ENCODE assay signal across 23 mouse cellular contexts in the genomic region with DNA sequence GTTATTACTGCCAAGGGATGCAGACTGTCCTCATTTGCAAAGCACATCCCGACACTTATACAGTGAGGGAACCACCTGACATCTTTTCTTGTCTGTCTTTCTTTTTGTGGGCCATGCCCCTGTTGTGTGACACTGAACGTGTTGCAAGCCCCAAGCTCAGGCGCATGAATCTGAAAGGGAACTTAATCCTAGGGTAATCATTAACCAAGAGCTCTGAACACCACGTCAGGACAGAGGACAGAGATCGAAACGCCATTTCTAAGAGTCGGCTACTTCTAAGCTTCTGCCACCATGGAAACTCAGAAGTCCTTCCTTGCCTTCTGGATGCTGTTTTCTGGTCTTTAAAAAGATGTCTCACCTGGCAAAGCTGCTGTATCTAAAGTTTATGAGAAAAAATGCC.
A peak's percentile ranks its signal among the peaks of the same experiment; 100 is the strongest.
DNase-seq lines count a peak whose midpoint lies in the region; ATAC-seq and TF ChIP-seq lines count a peak whose summit lies in the region.
"Had no signal": no experiment of that assay in that cellular context is flagged by ENCODE, and none has a peak within 500 bp of the region (broad histone marks: within the 10 kb centered on the region; RNA-seq: fewer than 3 reads in every experiment).

No protein-coding gene starts in this region.

- H3K4me1 ChIP-seq in kidney, adult 2 months (ENCODE audit: control insufficient read depth, insufficient read depth, low read length): peaks cover 54% of the 10 kb centered on the region
- H3K4me1 ChIP-seq in liver, embryonic 15.5 days (replicated peaks): peaks cover 17% of the 10 kb centered on the region
- H3K4me1 ChIP-seq in liver, postnatal 0 days (ENCODE audit: insufficient read depth): peaks cover 14% of the 10 kb centered on the region
- no peaks in the 10 kb centered on the region for H3K4me1 ChIP-seq in forebrain, embryonic 12.5 days
- H3K4me1 ChIP-seq: midbrain, embryonic 13.5 days had no signal

- TF ChIP-seq CTCF in kidney, adult 2 months (conservative IDR thresholded peaks at IDR 0.05; ENCODE audit: insufficient read depth, insufficient read length, low read depth, low read length): no peak
- no peak for TF ChIP-seq CTCF in liver, postnatal 0 days (IDR thresholded peaks at IDR 0.05; ENCODE audit: low read depth)

- H3K4me2 ChIP-seq in liver, embryonic 15.5 days: no peak overlapping the region
- H3K4me2 ChIP-seq in liver, postnatal 0 days (ENCODE audit: low read depth, low read length): no peak overlapping the region
- no peak overlapping the region for H3K4me2 ChIP-seq in forebrain, embryonic 12.5 days
- H3K4me2 ChIP-seq: embryonic facial prominence, embryonic 12.5 days; hindbrain, embryonic 14.5 days; midbrain, embryonic 13.5 days had no signal

- no peak for TF ChIP-seq POLR2A in kidney, adult 2 months (IDR thresholded peaks at IDR 0.05; ENCODE audit: low read depth, low read length)

- H3K36me3 ChIP-seq in kidney, adult 2 months (ENCODE audit: control insufficient read depth, insufficient read depth, low read length): no peaks in the 10 kb centered on the region
- H3K36me3 ChIP-seq in liver, embryonic 15.5 days (replicated peaks): no peaks in the 10 kb centered on the region
- H3K36me3 ChIP-seq in liver, postnatal 0 days (replicated peaks; ENCODE audit: insufficient read depth, low read length): no peaks in the 10 kb centered on the region
- no peaks in the 10 kb centered on the region for H3K36me3 ChIP-seq in forebrain, embryonic 12.5 days (replicated peaks)
- H3K36me3 ChIP-seq: embryonic facial prominence, embryonic 12.5 days; midbrain, embryonic 13.5 days had no signal

- DNase-seq in kidney, adult 2 months: peak; percentile 80
- no peak for DNase-seq in kidney, adult 11 months
- no peak for DNase-seq in liver
- DNase-seq in liver, postnatal 0 days: no peak
- peak; percentile 65 for DNase-seq in yolk sac, embryonic 10.5 days (ENCODE audit: low spot score)
- no peak for DNase-seq in cerebellum, postnatal 25 days
- DNase-seq: adrenal gland, adult 8-10 months; cerebellum, adult 11-12 months; cerebellum, postnatal 14 days; gastrocnemius, postnatal 36 days; heart, postnatal 4 days; lung, adult 2 months; right cerebral cortex, postnatal 14 days; spleen, adult 18-20 months; thymus, adult 2 months; thymus, postnatal 4 days had no signal

- WGBS in kidney, adult 2 months: 32% methylated on average over 7 of the region's 7 CpGs
- 71% methylated on average over 7 of the region's 7 CpGs for WGBS in liver, embryonic 15.5 days (ENCODE audit: insufficient replicate concordance)
- WGBS in liver, postnatal 0 days (ENCODE audit: insufficient replicate concordance): 51% methylated on average over 7 of the region's 7 CpGs
- WGBS in forebrain, embryonic 12.5 days: 79% methylated on average over 7 of the region's 7 CpGs

- H3K27ac ChIP-seq in kidney, adult 2 months (ENCODE audit: insufficient read depth, low read depth, low read length): 0 out of 2 replicates have a peak overlapping the region, but pooled peaks have one; percentile 48
- 0 out of 2 replicates have a peak overlapping the region, but pooled peaks have one; percentile 35 for H3K27ac ChIP-seq in liver, embryonic 15.5 days (replicated peaks)
- peak overlapping the region; percentile 46; the same call in 1 of the 2 replicates for H3K27ac ChIP-seq in liver, postnatal 0 days (ENCODE audit: low read depth)
- H3K27ac ChIP-seq in forebrain, embryonic 12.5 days: no peak overlapping the region
- H3K27ac ChIP-seq: embryonic facial prominence, embryonic 12.5 days; hindbrain, embryonic 14.5 days; midbrain, embryonic 13.5 days had no signal

- H3K4me3 ChIP-seq in kidney, adult 2 months (ENCODE audit: insufficient read depth, low read depth, low read length): no peak overlapping the region
- no peak overlapping the region for H3K4me3 ChIP-seq in liver, embryonic 15.5 days (replicated peaks)
- H3K4me3 ChIP-seq in liver, postnatal 0 days (ENCODE audit: low read depth, low read length): no peak overlapping the region
- H3K4me3 ChIP-seq in forebrain, embryonic 12.5 days (replicated peaks): no peak overlapping the region
- H3K4me3 ChIP-seq: embryonic facial prominence, embryonic 12.5 days; midbrain, embryonic 13.5 days had no signal

- H3K9me3 ChIP-seq in liver, embryonic 15.5 days (replicated peaks): no peaks in the 10 kb centered on the region
- H3K9me3 ChIP-seq in liver, postnatal 0 days (ENCODE audit: low read length): no peaks in the 10 kb centered on the region
- 0 out of 2 replicates have a peak, but pooled peaks cover 5% of the 10 kb centered on the region for H3K9me3 ChIP-seq in forebrain, embryonic 12.5 days
- H3K9me3 ChIP-seq: embryonic facial prominence, embryonic 12.5 days; midbrain, embryonic 13.5 days had no signal

- H3K9ac ChIP-seq in liver, embryonic 15.5 days: no peak overlapping the region
- H3K9ac ChIP-seq in liver, postnatal 0 days (replicated peaks): no peak overlapping the region
- H3K9ac ChIP-seq in forebrain, embryonic 12.5 days: no peak overlapping the region
- H3K9ac ChIP-seq: embryonic facial prominence, embryonic 12.5 days; hindbrain, embryonic 14.5 days; midbrain, embryonic 13.5 days had no signal

- peak; percentile 34; the same call in 1 of the 2 replicates for ATAC-seq in liver, embryonic 15.5 days (ENCODE audit: insufficient read depth)
- peak; percentile 74 for ATAC-seq in liver, postnatal 0 days
- ATAC-seq in forebrain, embryonic 12.5 days (ENCODE audit: low FRiP score): no peak
- ATAC-seq: activated CD4-positive, CD25-positive, alpha-beta regulatory T cell, adult 4 months; inflammation-experienced regulatory T-cells, adult 6 months; midbrain, embryonic 13.5 days had no signal

- no peaks in the 10 kb centered on the region for H3K27me3 ChIP-seq in kidney, adult 2 months (replicated peaks; ENCODE audit: control insufficient read depth, insufficient read depth, low read length)
- H3K27me3 ChIP-seq in liver, embryonic 15.5 days: no peaks in the 10 kb centered on the region
- no peaks in the 10 kb centered on the region for H3K27me3 ChIP-seq in liver, postnatal 0 days (ENCODE audit: insufficient read depth, low read length)
- H3K27me3 ChIP-seq in forebrain, embryonic 12.5 days: no peaks in the 10 kb centered on the region
- H3K27me3 ChIP-seq: embryonic facial prominence, embryonic 12.5 days; midbrain, embryonic 13.5 days had no signal

- TF ChIP-seq EP300 in liver, postnatal 0 days (IDR thresholded peaks at IDR 0.05; ENCODE audit: low read depth): no peak

Comparison
In these comparisons a context has a peak if more than half of its experiments do, and no peak if none do; other contexts are left out.
1. DNase-seq: peak in kidney, adult 2 months (single experiment) and yolk sac, embryonic 10.5 days (single experiment); none in kidney, adult 11 months (single experiment), liver (single experiment), liver, postnatal 0 days (single experiment) and cerebellum, postnatal 25 days (0 of 2).